Mouse (Mus musculus) embryonic stem cell, embryonic (primary cell): ENCODE measurements around the gene Lyzl4.

ENCODE experiments used
- CTCF ChIA-PET, 4 experiments: fragments of 300-600 bp in 2 of 4; fragments of 350-600 bp in 2 of 4; sonication (Branson Sonifier 250); formaldehyde crosslinking; loops; one replicate each; lab custom pipeline; 2022; ENCODE audit warnings: inconsistent platforms in 2 of 4; lab: Charles Lee
- POLR2A ChIA-PET, 4 experiments: fragments of 300-600 bp in 2 of 4; fragments of 350-600 bp in 2 of 4; sonication (Branson Sonifier 250); formaldehyde crosslinking; loops; one replicate each; lab custom pipeline; 2022; ENCODE audit warnings: antibody characterized with exemption in 4 of 4, inconsistent platforms in 1 of 4; lab: Charles Lee

Gene Lyzl4

DNA sequence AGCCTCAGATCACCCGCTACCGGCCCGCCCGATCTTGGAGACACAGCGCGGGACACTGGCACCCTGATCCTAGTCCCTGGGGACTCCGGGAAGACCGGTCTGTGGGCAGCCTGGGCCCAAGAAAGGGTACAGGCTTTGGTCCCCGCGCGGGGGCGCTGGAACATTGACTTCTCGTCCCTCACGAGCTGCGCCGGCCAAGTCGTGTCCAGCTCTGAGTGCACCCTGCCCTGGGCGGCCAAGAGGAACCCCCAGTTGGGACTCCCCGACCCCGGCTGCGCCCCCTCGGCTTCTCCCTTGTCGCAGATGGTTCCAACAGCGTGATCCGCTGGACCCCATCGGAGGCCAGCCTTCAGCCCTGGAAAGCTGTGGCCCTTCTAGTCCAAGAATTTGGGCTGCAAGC lies at the start of gene Lyzl4:
Gene Lyzl4 (minus strand): TSS at position 96 of the 400 bp plus-strand sequence.
- CTCF ChIA-PET = interaction anchor here (0.6 to 2.8 kb wide), 41 partner anchors 8 to 653 kb away, joined by 3 to 24 read pairs (median 4); partner anchors contain the start of genes Ss18l2 (in 2 of the 4), Ano10 (in 1 of the 4) and Sec22c (in 1 of the 4)
- POLR2A ChIA-PET = interaction anchor here (0.6 to 2.2 kb wide), 35 partner anchors 10 to 476 kb away, joined by 3 to 14 read pairs (median 3); partner anchors contain the start of genes Ss18l2 (in 3 of the 4), Higd1a (in 2 of the 4) and Nktr (in 2 of the 4)

DNA sequence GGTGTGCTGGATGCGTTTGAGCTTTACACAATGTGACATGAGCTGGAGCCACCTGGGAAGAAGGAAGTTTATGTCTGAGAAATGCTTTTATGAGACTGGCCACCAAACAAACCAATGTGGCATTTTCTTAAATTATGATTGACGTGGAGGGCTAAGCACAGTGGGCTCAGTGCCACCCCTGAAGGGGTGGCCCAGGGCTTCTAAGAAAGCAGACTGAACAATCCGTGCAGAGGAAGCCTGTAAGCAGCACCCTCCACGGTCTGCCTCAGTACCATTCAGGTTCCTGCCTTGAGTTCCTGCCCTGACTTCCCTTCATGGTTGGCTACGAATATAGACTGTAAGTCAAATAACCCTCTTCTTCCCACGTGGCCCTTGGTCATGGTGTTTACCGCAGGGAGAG lies 48.8 kb upstream of the Lyzl4 start:
- CTCF ChIA-PET = interaction anchor here in 2 of 4 experiments (0.6 to 1.4 kb wide), 6 partner anchors 8 to 1177 kb away, joined by 3 to 6 read pairs (median 3); partner anchors contain the start of genes Sec22c (in 2 of the 2) and Ss18l2 (in 1 of the 2)
- POLR2A ChIA-PET = interaction anchor here in 2 of 4 experiments (0.7 to 1.0 kb wide), 3 partner anchors 15 to 246 kb away, joined by 3 read pairs; partner anchors contain the start of genes Sec22c (in 1 of the 2) and Ss18l2 (in 1 of the 2)

DNA sequence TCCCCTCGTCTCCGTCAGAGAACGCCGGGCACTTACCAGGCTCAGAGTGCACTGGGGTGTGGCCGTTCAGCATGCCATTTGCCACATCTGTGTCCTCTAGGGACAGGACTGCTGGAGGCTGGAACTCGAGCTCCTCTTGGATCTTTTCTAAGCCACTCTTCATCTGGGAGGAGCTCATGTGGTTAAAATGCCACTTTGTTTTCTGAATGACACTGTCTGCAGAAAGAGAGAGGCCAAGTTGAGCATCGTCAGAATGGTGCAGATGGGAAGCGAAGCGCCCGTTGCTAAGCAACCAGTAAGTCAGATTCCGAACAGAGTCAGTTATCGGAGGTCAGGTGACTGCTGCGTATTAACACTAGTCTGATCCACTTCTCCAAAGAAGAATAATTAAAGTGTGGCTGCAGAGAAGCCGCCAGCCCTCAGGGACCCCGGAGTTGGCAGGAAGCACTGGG lies 48.3 kb upstream of the Lyzl4 start:
- ChIA-PET POLR2A (interaction anchor here in 2 of 4 experiments (0.7 to 1.0 kb wide), 2 partner anchors 15 to 246 kb away, joined by 3 read pairs; partner anchors contain the start of gene Sec22c (in 1 of the 2)), CTCF (interaction anchor here in 2 of 4 experiments (0.6 to 1.4 kb wide), 5 partner anchors 8 to 1176 kb away, joined by 3 to 6 read pairs (median 3); partner anchors contain the start of genes Sec22c (in 2 of the 2) and Ss18l2 (in 1 of the 2))

DNA sequence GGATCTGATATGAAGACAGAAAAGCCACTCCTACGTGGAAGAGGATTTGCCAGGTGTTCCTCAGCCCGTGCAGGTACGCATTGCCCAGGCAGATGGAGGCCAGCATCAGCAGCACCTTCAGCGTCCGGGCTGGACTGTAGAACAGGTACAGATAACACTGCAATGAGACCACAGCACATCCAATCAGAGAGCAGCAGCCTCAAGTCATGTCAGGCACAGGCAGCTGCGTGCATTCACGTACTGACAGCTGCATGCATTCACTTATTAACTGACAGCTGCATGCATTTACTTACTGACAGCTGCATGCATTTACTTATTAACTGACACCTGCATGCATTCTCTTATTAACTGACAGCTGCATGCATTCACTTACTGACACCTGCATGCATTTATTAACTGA lies 42.8 kb upstream of the Lyzl4 start:
- ChIA-PET CTCF (interaction anchor here in 2 of 4 experiments (0.6 to 1.5 kb wide), 3 partner anchors 18 to 205 kb away, joined by 3 to 4 read pairs (median 4); no protein-coding TSS in a partner anchor), POLR2A (interaction anchor here in 1 of 4 experiments (1.2 kb wide), 1 partner anchor 42 kb away, joined by 3 read pairs; the partner anchor contains the start of genes Lyzl4 and Vipr1)

DNA sequence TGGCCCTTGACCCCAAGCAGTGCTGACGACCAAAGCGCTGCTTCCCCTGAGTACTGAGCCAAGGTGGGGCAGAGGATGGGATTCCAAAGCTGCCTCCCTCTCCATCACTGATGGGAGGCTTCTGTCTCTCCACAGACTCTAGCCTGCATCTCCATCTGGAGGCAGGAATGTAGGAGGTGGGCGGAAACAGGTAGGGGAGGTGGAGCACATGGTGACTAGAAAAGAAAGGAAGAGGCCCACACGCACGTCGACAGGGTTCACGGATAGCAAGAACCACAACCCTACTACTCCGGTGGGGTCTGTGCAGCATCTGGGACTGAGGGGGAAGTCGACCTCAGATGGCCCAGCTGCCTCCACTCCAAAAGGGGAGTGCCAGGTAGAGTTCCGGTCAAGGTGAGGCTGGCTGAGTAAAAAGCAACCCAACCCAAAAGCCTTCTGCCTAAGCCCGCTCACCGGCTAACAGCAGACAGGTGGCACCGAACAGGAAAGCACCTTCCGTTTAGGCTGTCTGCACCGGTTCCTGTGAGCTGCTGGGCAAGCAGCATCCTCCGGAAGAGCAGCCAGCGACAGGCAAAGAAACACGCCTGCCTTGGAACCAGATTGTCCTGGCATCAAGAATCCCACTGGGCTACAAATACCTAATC lies 40.3 kb upstream of the Lyzl4 start:
- CTCF ChIA-PET = interaction anchor here in 2 of 4 experiments (0.7 to 1.3 kb wide), 3 partner anchors 13 to 205 kb away, joined by 3 to 4 read pairs (median 3); no protein-coding TSS in a partner anchor

DNA sequence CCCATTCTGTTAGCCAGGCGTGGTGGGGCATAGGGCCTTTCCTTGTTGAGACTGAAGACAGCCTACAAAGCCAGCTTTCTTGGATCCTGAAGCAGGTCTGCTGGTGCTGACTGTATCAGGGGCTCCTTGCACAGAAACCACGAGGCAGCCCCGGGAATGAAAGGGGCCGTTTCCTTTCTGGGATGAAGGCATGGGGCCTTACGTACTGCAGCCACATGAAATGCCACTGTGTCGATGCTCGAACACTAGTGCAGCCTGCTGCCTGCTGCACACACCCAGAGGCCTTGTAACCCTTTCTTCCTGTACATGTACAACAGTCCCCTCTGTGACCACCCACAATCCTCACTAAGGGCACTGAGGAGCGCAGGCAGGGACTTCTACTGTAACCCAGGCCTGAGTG lies 39.3 kb upstream of the Lyzl4 start:
- CTCF ChIA-PET = interaction anchor here in 1 of 4 experiments (1.3 to 2.6 kb wide), 3 partner anchors 11 to 204 kb away, joined by 4 to 35 read pairs (median 8); no protein-coding TSS in a partner anchor
- POLR2A ChIA-PET = interaction anchor here in 1 of 4 experiments (1.3 kb wide), 1 partner anchor 204 kb away, joined by 4 read pairs; no protein-coding TSS in a partner anchor

More for the DNA sequence above, 40.3 kb upstream of the Lyzl4 start:
- POLR2A ChIA-PET = interaction anchor here in 1 of 4 experiments (1.3 kb wide), 1 partner anchor 205 kb away, joined by 4 read pairs; no protein-coding TSS in a partner anchor

DNA sequence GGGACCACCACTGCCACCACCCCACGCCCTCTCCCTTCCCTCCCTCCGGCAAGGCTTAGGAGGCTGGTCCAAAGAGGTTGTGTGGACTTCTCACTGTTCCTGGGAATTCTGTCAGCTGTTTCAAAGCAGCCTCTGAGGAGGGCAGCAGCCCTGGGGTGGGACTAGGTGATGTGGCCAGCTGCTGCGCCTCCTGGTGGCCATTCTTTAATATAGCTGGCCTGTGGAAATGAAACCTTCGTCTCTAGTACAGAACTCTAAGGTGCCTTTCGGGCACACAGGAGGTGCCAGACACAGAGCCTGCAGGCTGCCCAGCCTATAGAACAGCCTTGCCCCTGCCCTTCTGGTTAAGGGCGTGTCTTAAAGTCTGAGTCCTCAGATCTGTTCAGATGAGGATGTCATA lies 37.7 kb upstream of the Lyzl4 start:
- ChIA-PET CTCF (interaction anchor here (0.5 to 2.6 kb wide), 47 partner anchors 8 to 1294 kb away, joined by 3 to 35 read pairs (median 4); partner anchors contain the start of genes Lyzl4 (in 2 of the 4), Vipr1 (in 2 of the 4), Nktr (in 1 of the 4) and Ss18l2 (in 1 of the 4)), POLR2A (interaction anchor here in 1 of 4 experiments (0.8 kb wide), 1 partner anchor 40 kb away, joined by 3 read pairs; the partner anchor contains the start of gene Nktr)

DNA sequence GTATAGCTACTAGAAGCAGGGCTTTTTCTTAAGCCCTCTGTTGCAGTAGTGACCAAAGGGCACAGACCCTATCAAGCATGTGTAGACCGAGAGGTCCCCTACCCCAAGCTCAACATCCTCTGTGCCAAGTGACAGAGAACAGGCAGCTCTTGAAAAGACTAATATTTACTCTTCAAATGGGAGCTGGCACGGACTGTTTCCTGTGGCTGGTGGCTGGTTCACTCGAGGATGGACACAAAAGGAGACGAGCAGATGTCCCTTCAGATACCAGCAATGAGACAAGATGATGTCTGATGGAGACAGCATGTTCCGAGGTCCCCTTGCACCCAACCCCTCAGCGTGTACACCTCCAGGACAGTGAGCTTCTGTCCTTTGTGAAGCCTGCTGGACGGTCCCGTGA lies 35.6 kb upstream of the Lyzl4 start:
- ChIA-PET POLR2A (interaction anchor here in 1 of 4 experiments (0.6 kb wide), 1 partner anchor 1035 kb away, joined by 5 read pairs; no protein-coding TSS in a partner anchor), CTCF (interaction anchor here in 3 of 4 experiments (0.8 to 1.2 kb wide), 4 partner anchors 8 to 200 kb away, joined by 3 to 5 read pairs (median 4); no protein-coding TSS in a partner anchor)

DNA sequence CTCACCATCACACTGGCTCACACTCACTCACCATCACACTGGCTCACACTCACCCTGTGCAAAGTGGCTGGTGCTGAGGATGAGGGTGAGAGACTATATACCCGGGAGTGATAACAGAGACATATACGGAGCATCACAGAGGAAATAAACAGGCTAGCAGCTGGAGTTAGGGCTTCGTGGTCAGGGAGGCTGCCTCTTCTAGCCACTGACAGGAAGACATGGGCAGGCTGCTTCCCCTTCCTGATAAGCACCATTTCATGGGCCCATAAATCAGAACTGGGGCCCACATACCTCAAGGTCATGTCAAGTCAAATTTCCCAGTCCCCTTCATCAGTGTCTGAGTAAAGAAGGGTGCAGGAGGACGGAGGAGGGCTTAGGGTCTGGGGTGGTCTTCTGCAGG lies 35.2 kb upstream of the Lyzl4 start:
- CTCF ChIA-PET = interaction anchor here in 3 of 4 experiments (0.8 to 1.2 kb wide), 4 partner anchors 8 to 200 kb away, joined by 3 to 5 read pairs (median 4); no protein-coding TSS in a partner anchor

DNA sequence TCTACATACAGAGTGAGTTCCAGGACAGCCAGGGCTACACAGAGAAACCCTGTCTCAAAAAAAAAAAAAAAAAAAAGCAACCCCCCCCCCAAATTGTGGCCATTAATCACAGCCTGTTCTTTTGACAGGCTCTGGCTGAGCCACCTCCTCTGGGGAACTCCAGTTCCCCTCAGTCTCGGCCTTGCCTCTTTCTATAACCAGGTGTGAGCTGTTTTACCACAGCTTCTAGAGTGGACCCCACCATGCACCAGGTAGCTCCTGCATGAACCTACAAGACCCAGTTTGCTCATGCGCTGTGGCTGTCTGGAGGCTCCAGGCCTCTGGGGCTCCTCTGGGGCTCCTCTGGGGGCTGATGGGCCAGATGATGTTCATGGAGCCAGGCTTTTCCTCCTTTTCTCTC lies 33.7 kb upstream of the Lyzl4 start:
- POLR2A ChIA-PET = interaction anchor here in 3 of 4 experiments (0.6 to 0.7 kb wide), 5 partner anchors 23 to 457 kb away, joined by 3 to 12 read pairs (median 4); no protein-coding TSS in a partner anchor
- CTCF ChIA-PET = interaction anchor here in 3 of 4 experiments (0.6 to 1.1 kb wide), 4 partner anchors 34 to 985 kb away, joined by 3 to 6 read pairs (median 3); partner anchors contain the start of gene Lyzl4 (in 1 of the 3)

More for the DNA sequence above, 35.2 kb upstream of the Lyzl4 start:
- POLR2A ChIA-PET = interaction anchor here in 1 of 4 experiments (0.6 kb wide), 1 partner anchor 1035 kb away, joined by 5 read pairs; no protein-coding TSS in a partner anchor

DNA sequence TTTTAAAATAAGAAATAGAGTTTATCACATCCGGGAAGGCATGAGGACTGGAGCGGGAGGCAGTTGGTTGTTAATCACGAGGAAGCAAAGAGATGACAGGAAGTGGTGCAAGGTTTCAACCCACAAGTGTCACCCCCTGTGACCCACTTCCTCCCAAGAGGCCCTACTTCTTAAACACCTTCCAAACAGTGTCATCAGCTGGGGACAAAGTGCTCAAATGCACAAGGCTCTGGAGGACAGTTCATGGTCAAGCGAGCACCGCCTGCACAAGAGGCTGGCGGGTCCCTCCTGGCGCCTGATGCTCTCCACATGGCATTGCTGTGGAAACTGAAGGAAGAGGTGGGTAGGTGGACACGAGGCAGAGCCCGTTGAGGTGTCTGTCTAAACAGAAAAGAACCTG lies 33.1 kb upstream of the Lyzl4 start:
- POLR2A ChIA-PET = interaction anchor here in 2 of 4 experiments (0.6 to 0.7 kb wide), 2 partner anchors 86 to 181 kb away, joined by 3 to 12 read pairs; no protein-coding TSS in a partner anchor
- CTCF ChIA-PET = interaction anchor here in 1 of 4 experiments (1.1 kb wide), 1 partner anchor 198 kb away, joined by 3 read pairs; no protein-coding TSS in a partner anchor

DNA sequence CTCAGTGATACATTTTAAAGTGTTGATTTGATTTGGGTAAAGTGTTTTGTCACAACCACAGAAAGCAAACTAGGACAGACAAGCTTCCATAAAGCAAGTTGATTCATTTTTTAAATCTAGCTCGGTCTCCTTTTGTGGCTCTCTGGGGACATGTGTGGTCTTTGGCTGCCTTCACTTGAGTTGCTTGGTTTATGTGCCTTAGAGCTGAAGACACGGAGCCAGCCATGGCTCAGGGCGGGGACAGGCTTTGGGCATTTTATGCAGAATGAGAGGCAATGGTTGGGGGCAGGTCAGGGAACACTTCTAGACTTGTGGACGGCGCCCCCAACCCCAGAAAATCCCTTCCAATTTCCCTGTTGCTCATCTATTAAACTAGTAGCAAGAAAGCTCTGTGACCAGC lies 31.8 kb upstream of the Lyzl4 start:
- POLR2A ChIA-PET = interaction anchor here in 1 of 4 experiments (1.0 to 1.2 kb wide), 2 partner anchors 32 to 36 kb away, joined by 3 read pairs; partner anchors contain the start of genes Lyzl4 and Ss18l2
- CTCF ChIA-PET = interaction anchor here in 2 of 4 experiments (0.6 to 1.1 kb wide), 3 partner anchors 10 to 221 kb away, joined by 3 to 5 read pairs (median 5); partner anchors contain the start of genes Lyzl4 (in 1 of the 2) and Vipr1 (in 1 of the 2)

DNA sequence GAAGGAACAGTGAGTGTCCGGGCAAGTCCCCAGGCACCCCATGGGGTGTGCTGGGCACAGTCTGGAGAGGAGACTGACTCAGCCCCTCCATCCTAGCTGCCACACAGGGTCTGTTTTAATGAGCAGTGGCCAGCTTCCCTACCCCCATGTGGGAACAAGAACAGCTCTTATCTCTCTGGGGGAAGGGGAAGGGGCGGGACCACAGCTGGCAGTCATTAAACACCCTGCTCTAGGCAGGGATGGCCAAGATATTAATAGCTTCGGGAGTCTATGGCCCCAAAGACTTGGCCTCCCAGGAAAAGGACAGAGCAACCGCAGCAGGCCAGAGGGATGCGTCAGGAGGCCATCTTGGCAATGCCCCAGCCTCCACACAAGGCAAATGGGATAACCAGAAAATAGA lies 30.4 kb upstream of the Lyzl4 start:
- ChIA-PET POLR2A (interaction anchor here in 1 of 4 experiments (0.6 kb wide), 1 partner anchor 185 kb away, joined by 3 read pairs; no protein-coding TSS in a partner anchor), CTCF (interaction anchor here in 3 of 4 experiments (0.9 to 2.4 kb wide), 7 partner anchors 10 to 389 kb away, joined by 3 to 11 read pairs (median 5); partner anchors contain the start of genes Lyzl4 (in 1 of the 3) and Vipr1 (in 1 of the 3))

DNA sequence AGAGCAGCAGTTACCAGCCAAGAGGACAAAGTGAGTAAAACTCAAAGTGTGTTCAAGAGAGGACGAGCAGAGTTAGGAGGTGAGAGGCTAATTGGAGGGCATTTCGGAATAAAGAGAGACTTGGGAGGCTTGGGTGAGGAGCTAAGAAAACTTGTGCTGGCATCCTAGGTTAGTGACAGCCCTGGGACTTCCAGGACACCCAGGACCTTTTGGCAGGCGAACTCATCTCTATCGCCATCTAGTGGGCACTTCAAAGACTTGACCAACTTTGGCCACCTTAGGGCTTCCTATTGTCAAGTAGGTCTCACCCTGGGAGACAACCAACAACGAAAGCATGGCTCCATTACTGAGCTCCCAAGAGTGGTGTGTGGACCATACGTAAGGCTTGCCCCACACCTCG lies 29.4 kb upstream of the Lyzl4 start:
- ChIA-PET POLR2A (interaction anchor here in 1 of 4 experiments (1.3 kb wide), 1 partner anchor 29 kb away, joined by 4 read pairs; the partner anchor contains the start of genes Lyzl4 and Vipr1), CTCF (interaction anchor here (0.6 to 3.1 kb wide), 19 partner anchors 8 to 388 kb away, joined by 3 to 35 read pairs (median 4); partner anchors contain the start of genes Lyzl4 (in 1 of the 4), Ss18l2 (in 1 of the 4) and Vipr1 (in 1 of the 4))

DNA sequence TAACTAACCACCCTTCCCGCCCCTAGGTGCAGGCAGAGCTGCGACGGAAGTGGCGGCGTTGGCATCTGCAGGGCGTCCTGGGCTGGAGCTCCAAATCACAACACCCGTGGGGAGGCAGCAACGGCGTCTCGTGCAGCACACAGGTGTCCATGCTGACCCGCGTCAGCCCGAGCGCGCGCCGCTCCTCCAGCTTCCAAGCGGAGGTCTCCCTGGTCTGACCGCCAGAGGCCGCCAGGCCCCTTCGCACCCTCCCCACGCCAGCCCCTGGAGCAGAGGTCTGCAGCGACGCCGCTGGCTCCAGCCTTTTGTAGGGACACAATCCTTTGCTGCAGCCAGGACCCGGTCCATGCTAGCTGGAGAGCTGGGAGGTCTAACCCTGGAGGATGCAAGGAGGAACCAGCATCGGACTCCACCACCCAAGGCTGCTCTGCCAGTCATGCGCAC lies 27.5 kb upstream of the Lyzl4 start:
- POLR2A ChIA-PET = interaction anchor here in 3 of 4 experiments (0.6 to 1.4 kb wide), 8 partner anchors 27 to 189 kb away, joined by 3 to 8 read pairs (median 4); partner anchors contain the start of genes Lyzl4 (in 2 of the 3), Vipr1 (in 2 of the 3) and Ss18l2 (in 1 of the 3)
- CTCF ChIA-PET = interaction anchor here (0.5 to 3.1 kb wide), 38 partner anchors 8 to 512 kb away, joined by 3 to 35 read pairs (median 3); partner anchors contain the start of genes Vipr1 (in 3 of the 4), Lyzl4 (in 2 of the 4) and Ss18l2 (in 1 of the 4)

DNA sequence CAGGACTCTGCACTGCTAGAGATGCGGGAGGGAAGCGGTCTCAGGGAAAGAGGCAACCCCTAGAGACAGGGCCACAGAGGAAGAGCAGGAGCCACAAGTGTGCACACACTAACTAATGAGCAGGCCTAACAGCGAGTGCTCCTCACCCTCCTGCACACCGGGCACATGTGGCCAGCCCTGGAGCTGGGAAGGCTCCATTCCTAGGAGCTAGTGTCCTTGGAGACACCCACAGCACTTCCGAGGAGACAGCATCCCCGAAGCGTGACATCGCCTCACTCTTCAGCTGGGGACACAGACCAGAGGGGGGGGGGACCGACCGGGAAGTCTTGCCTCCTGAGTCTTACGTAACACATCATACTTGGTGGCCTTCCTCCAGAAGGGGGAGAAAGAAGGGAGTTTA lies 25.9 kb upstream of the Lyzl4 start:
- CTCF ChIA-PET = interaction anchor here in 2 of 4 experiments (0.8 to 1.0 kb wide), 3 partner anchors 12 to 188 kb away, joined by 3 read pairs; partner anchors contain the start of gene Lyzl4 (in 1 of the 2)
- POLR2A ChIA-PET = interaction anchor here in 1 of 4 experiments (1.2 kb wide), 1 partner anchor 26 kb away, joined by 3 read pairs; the partner anchor contains the start of gene Lyzl4
